Mouse (Mus musculus): ENCODE results near the gene Tnfrsf1b. TPM values are rescaled to one million over a fixed set of nuclear protein-coding genes. Genes with fewer than 3 reads are reported as not detected.

Gene Tnfrsf1b
- polyA plus RNA-seq, 1 experiment: 9.7 TPM

DNA sequence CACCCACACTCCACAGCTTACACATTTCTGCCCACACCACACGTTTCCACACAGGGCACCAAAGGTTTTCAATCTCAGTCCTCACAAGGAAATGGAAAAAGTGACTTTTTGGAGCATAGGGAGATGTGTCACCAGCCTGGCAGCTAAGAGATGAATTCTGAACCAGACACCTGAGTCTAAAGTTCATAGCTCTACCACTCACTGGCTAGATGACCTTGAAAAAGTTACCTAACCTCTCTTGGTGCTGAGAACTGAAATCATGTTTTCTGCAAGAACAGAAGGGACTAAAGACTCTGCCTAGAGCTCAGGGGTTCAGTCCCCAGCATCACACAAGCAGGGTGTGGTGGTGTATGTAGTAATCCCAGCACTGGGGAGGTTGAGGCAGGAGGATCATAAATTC is 26.7 kb downstream of the Tnfrsf1b start:
- H3K36me3 ChIP-seq (ENCODE audit: control insufficient read depth, insufficient read depth): peaks cover 4% of the 10 kb centered on the region
- no peak overlapping the region for H3ac ChIP-seq (ENCODE audit: control insufficient read depth, insufficient read length)
- no peak overlapping the region for H3K4me3 ChIP-seq
- no peaks in the 10 kb centered on the region for H3K79me2 ChIP-seq (ENCODE audit: control insufficient read depth, insufficient read depth)
- no peak overlapping the region for H3K4me2 ChIP-seq (ENCODE audit: low read depth)
- no peaks in the 10 kb centered on the region for H3K27me3 ChIP-seq (ENCODE audit: control insufficient read depth, insufficient read depth, insufficient read length)
- TF ChIP-seq POLR2AphosphoS2 (IDR thresholded peaks at IDR 0.05; ENCODE audit: insufficient read length, low read depth) (no peak), TCF12 (IDR thresholded peaks at IDR 0.05; ENCODE audit: insufficient read depth, poor library complexity, severe bottlenecking) (no peak), MAX (IDR thresholded peaks at IDR 0.05; ENCODE audit: low read depth) (no peak), MYOG (IDR thresholded peaks at IDR 0.05; ENCODE audit: control insufficient read depth in 1 of 3, insufficient read depth in 1 of 3, insufficient read length in 2 of 3, low read depth in 2 of 3) (no peak), USF1 (IDR thresholded peaks at IDR 0.05; ENCODE audit: low read depth) (no peak), REST (IDR thresholded peaks at IDR 0.05; ENCODE audit: insufficient read depth, insufficient read length) (no peak), TCF3 (IDR thresholded peaks at IDR 0.05; ENCODE audit: insufficient read length, low read depth) (no peak), E2F4 (IDR thresholded peaks at IDR 0.05; ENCODE audit: insufficient read depth) (no peak), SRF (IDR thresholded peaks at IDR 0.05; ENCODE audit: control insufficient read depth, insufficient read length, low read depth) (no peak), POLR2A (IDR thresholded peaks at IDR 0.05; ENCODE audit: insufficient read length, low read depth) (no peak), CEBPB (IDR thresholded peaks at IDR 0.05; ENCODE audit: insufficient read depth, poor library complexity, severe bottlenecking) (no peak), MYOD1 (IDR thresholded peaks at IDR 0.05; ENCODE audit: control insufficient read depth in 1 of 3, insufficient read length in 2 of 3, low read depth in 2 of 3) (no peak)

DNA sequence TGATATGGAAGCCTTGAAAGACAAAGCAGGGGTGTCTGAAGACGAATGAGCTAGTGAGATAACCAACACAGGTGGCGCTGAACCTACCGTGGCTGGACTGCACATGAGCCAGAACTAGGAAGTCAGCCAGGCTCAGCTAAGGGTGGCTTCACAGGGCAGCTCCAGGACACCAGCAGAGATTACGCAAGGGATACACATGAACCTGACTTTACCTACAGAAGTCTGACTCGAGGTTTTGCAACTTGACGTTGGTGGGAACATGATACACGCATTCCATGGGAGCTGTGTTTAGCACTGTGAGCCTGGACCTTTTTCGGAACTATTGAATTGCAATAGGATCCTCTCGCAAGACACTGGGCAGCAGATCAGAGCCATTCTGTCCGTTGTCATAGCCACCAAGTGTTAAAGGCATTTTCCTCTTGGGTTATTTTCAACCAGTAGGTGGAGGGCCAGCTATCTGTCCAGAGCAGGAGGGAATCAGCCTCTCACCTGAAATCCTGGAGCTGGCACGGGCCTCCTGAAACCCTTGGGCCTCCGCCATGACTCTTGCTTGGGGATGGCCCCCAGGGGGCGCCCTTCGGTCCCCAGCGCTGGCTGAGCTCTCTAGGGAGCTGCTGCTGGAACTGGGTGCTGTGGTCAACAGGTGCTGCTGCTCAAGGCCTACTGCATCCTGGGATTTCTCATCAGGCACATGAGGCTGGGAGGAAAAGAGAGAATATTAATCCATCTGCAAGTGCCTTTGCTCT is 27.3 kb downstream of the Tnfrsf1b start:
- H3K79me2 ChIP-seq (ENCODE audit: control insufficient read depth, insufficient read depth): no peaks in the 10 kb centered on the region
- no peak overlapping the region for H3K4me2 ChIP-seq (ENCODE audit: low read depth)
- TF ChIP-seq E2F4 (IDR thresholded peaks at IDR 0.05; ENCODE audit: insufficient read depth): no peak
- peak in 1 of 3 experiments; percentile 18 for TF ChIP-seq MYOD1 (IDR thresholded peaks at IDR 0.05; ENCODE audit: control insufficient read depth in 1 of 3, insufficient read length in 2 of 3, low read depth in 2 of 3)
- H3K4me3 ChIP-seq: no peak overlapping the region
- H3K27me3 ChIP-seq (ENCODE audit: control insufficient read depth, insufficient read depth, insufficient read length): no peaks in the 10 kb centered on the region
- no peak overlapping the region for H3ac ChIP-seq (ENCODE audit: control insufficient read depth, insufficient read length)
- peaks cover 4% of the 10 kb centered on the region for H3K36me3 ChIP-seq (ENCODE audit: control insufficient read depth, insufficient read depth)

DNA sequence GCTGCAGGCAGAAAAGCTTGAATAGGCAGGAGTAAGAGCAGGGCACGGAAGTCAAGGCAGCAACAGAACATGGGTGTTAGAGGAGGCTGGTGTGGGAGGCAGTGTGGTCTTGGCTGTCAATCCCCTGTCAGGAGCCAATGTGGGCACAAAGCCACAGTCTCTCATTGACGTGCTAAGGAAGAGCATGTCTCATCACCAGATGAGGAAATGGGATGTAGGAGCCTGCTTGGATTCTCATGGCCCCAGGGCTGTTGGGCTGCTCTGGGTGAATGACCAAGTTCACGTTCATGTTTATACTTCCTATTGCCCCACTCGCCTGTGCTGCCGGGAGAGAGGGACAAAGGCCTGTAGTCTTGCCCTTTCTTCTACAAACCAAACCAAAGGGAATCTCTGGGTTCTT is 28.8 kb downstream of the Tnfrsf1b start:
- TF ChIP-seq SRF (IDR thresholded peaks at IDR 0.05; ENCODE audit: control insufficient read depth, insufficient read length, low read depth) (no peak), TCF12 (IDR thresholded peaks at IDR 0.05; ENCODE audit: insufficient read depth, poor library complexity, severe bottlenecking) (no peak), MAX (IDR thresholded peaks at IDR 0.05; ENCODE audit: low read depth) (no peak), POLR2A (IDR thresholded peaks at IDR 0.05; ENCODE audit: insufficient read length, low read depth) (no peak), CEBPB (IDR thresholded peaks at IDR 0.05; ENCODE audit: insufficient read depth, poor library complexity, severe bottlenecking) (no peak), TCF3 (IDR thresholded peaks at IDR 0.05; ENCODE audit: insufficient read length, low read depth) (no peak), E2F4 (IDR thresholded peaks at IDR 0.05; ENCODE audit: insufficient read depth) (no peak), MYOD1 (IDR thresholded peaks at IDR 0.05; ENCODE audit: control insufficient read depth in 1 of 3, insufficient read length in 2 of 3, low read depth in 2 of 3) (no peak), POLR2AphosphoS2 (IDR thresholded peaks at IDR 0.05; ENCODE audit: insufficient read length, low read depth) (no peak), REST (IDR thresholded peaks at IDR 0.05; ENCODE audit: insufficient read depth, insufficient read length) (no peak)
- H3K79me2 ChIP-seq (ENCODE audit: control insufficient read depth, insufficient read depth): no peaks in the 10 kb centered on the region
- H3ac ChIP-seq (ENCODE audit: control insufficient read depth, insufficient read length): no peak overlapping the region
- peaks cover 4% of the 10 kb centered on the region for H3K36me3 ChIP-seq (ENCODE audit: control insufficient read depth, insufficient read depth)
- no peaks in the 10 kb centered on the region for H3K27me3 ChIP-seq (ENCODE audit: control insufficient read depth, insufficient read depth, insufficient read length)
- H3K4me2 ChIP-seq (ENCODE audit: low read depth): no peak overlapping the region
- no peak overlapping the region for H3K4me3 ChIP-seq

DNA sequence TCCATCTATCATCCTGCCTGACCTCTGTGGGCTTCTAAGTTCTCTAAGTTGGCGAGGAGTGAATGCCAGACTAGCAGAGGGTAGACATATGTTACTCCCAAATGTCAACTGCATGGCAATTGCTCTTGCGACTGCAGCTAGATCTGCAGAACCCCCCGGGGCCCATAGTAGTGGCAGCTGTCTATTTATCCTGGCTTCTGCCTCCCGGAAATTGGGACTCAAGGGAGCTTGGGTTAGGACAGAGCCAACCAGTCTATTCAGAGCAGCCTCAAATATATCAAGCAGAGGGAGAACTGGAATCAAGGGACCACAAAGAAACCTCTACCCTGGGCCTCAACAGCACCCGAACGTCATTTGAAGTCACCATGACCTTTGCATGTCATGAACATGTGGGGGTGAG is 29.6 kb downstream of the Tnfrsf1b start:
- peaks cover 4% of the 10 kb centered on the region for H3K36me3 ChIP-seq (ENCODE audit: control insufficient read depth, insufficient read depth)
- TF ChIP-seq MYOG (IDR thresholded peaks at IDR 0.05; ENCODE audit: control insufficient read depth in 1 of 3, insufficient read depth in 1 of 3, insufficient read length in 2 of 3, low read depth in 2 of 3): no peak
- no peak for TF ChIP-seq MYOD1 (IDR thresholded peaks at IDR 0.05; ENCODE audit: control insufficient read depth in 1 of 3, insufficient read length in 2 of 3, low read depth in 2 of 3)
- TF ChIP-seq SRF (IDR thresholded peaks at IDR 0.05; ENCODE audit: control insufficient read depth, insufficient read length, low read depth): no peak
- TF ChIP-seq POLR2A (IDR thresholded peaks at IDR 0.05; ENCODE audit: insufficient read length, low read depth): no peak
- no peak for TF ChIP-seq REST (IDR thresholded peaks at IDR 0.05; ENCODE audit: insufficient read depth, insufficient read length)
- no peak for TF ChIP-seq POLR2AphosphoS2 (IDR thresholded peaks at IDR 0.05; ENCODE audit: insufficient read length, low read depth)
- TF ChIP-seq E2F4 (IDR thresholded peaks at IDR 0.05; ENCODE audit: insufficient read depth): no peak
- TF ChIP-seq TCF3 (IDR thresholded peaks at IDR 0.05; ENCODE audit: insufficient read length, low read depth): no peak
- no peak for TF ChIP-seq TCF12 (IDR thresholded peaks at IDR 0.05; ENCODE audit: insufficient read depth, poor library complexity, severe bottlenecking)
- TF ChIP-seq CEBPB (IDR thresholded peaks at IDR 0.05; ENCODE audit: insufficient read depth, poor library complexity, severe bottlenecking): no peak
- no peak for TF ChIP-seq MAX (IDR thresholded peaks at IDR 0.05; ENCODE audit: low read depth)
- TF ChIP-seq USF1 (IDR thresholded peaks at IDR 0.05; ENCODE audit: low read depth): no peak

GRCm38 (mm10) chr4:145215396-145215795 is 31.3 kb downstream of the Tnfrsf1b start:
- no peaks in the 10 kb centered on the region for H3K79me2 ChIP-seq (ENCODE audit: control insufficient read depth, insufficient read depth)
- peak overlapping the region; percentile 42 for H3K4me2 ChIP-seq (ENCODE audit: low read depth)
- no peak for TF ChIP-seq MYOG (IDR thresholded peaks at IDR 0.05; ENCODE audit: control insufficient read depth in 1 of 3, insufficient read depth in 1 of 3, insufficient read length in 2 of 3, low read depth in 2 of 3)
- no peak for TF ChIP-seq TCF12 (IDR thresholded peaks at IDR 0.05; ENCODE audit: insufficient read depth, poor library complexity, severe bottlenecking)
- TF ChIP-seq POLR2A (IDR thresholded peaks at IDR 0.05; ENCODE audit: insufficient read length, low read depth): no peak
- no peak for TF ChIP-seq TCF3 (IDR thresholded peaks at IDR 0.05; ENCODE audit: insufficient read length, low read depth)
- no peak for TF ChIP-seq MYOD1 (IDR thresholded peaks at IDR 0.05; ENCODE audit: control insufficient read depth in 1 of 3, insufficient read length in 2 of 3, low read depth in 2 of 3)
- no peak for TF ChIP-seq E2F4 (IDR thresholded peaks at IDR 0.05; ENCODE audit: insufficient read depth)
- no peak for TF ChIP-seq CEBPB (IDR thresholded peaks at IDR 0.05; ENCODE audit: insufficient read depth, poor library complexity, severe bottlenecking)
- TF ChIP-seq REST (IDR thresholded peaks at IDR 0.05; ENCODE audit: insufficient read depth, insufficient read length): no peak
- TF ChIP-seq POLR2AphosphoS2 (IDR thresholded peaks at IDR 0.05; ENCODE audit: insufficient read length, low read depth): no peak
- no peak for TF ChIP-seq SRF (IDR thresholded peaks at IDR 0.05; ENCODE audit: control insufficient read depth, insufficient read length, low read depth)
- no peak for TF ChIP-seq MAX (IDR thresholded peaks at IDR 0.05; ENCODE audit: low read depth)
- no peak for TF ChIP-seq USF1 (IDR thresholded peaks at IDR 0.05; ENCODE audit: low read depth)
- no peak overlapping the region for H3ac ChIP-seq (ENCODE audit: control insufficient read depth, insufficient read length)
- peaks cover 4% of the 10 kb centered on the region for H3K36me3 ChIP-seq (ENCODE audit: control insufficient read depth, insufficient read depth)
- no peaks in the 10 kb centered on the region for H3K27me3 ChIP-seq (ENCODE audit: control insufficient read depth, insufficient read depth, insufficient read length)
- H3K4me3 ChIP-seq: no peak overlapping the region

More for the DNA sequence above, 29.6 kb downstream of the Tnfrsf1b start:
- no peak overlapping the region for H3K4me2 ChIP-seq (ENCODE audit: low read depth)
- H3K79me2 ChIP-seq (ENCODE audit: control insufficient read depth, insufficient read depth): no peaks in the 10 kb centered on the region
- H3K27me3 ChIP-seq (ENCODE audit: control insufficient read depth, insufficient read depth, insufficient read length): no peaks in the 10 kb centered on the region
- no peak overlapping the region for H3K4me3 ChIP-seq
- no peak overlapping the region for H3ac ChIP-seq (ENCODE audit: control insufficient read depth, insufficient read length)
